Mouse (Mus musculus) lung, embryonic 16.5 days (tissue): ENCODE data around the gene Chpf2. TPM values are rescaled to one million over a fixed set of nuclear protein-coding genes. Genes with fewer than 3 reads are reported as not detected.

Experiments
- microRNA counts: library from miRNA; unstranded; fragments of <30 nt; microRNA quantifications from one replicate; lab custom pipeline; 2016
- microRNA-seq: library from miRNA; unstranded; fragments of <30 nt; microRNA quantifications from one replicate; pipeline ENCODE4, GENCODE M21; 2016
- polyA plus RNA-seq: library from polyadenylated mRNA; unstranded; fragments of >200 nt; fragmentation: Nextera tagmentation; extraction: Ambion mirVana; gene quantifications from 2 replicates; pipeline ENCODE4 v1.2.1, GENCODE M21; 2015

The Chpf2 gene
- polyA plus RNA-seq, 1 experiment from 2014 or later = 19.4 TPM

MicroRNA genes within 50 kb of the gene (microRNA counts, 519-probe panel; counts per million panel counts)
- microRNA mmu-miR-671-3p (lab: Ali Mortazavi, UCI) (1,031 counts per million, percentile 9 among the panel's probes with 10 or more counts), microRNA mmu-miR-671-5p (lab: Ali Mortazavi, UCI) (not detected)

Small RNA genes lying within 50 kb of the gene (microRNA-seq; reads per million reads assigned to microRNA genes)
- 486 reads per million, percentile 68 among the genes with 10 or more reads in this experiment for gene Mir671

Other genes starting within 250 kb of the Chpf2 start
- gene Kcnh2, start 235.1 kb upstream of the Chpf2 start, polyA plus RNA-seq = 5.6 and 6.5 TPM in 2 replicates
- gene Nos3, start 221.9 kb upstream of the Chpf2 start, polyA plus RNA-seq = 18.9 and 19.8 TPM in 2 replicates
- 0.46 and 0.49 TPM in 2 replicates for gene Atg9b, start 194.6 kb upstream of the Chpf2 start, polyA plus RNA-seq
- gene Abcb8, start 193.1 kb upstream of the Chpf2 start, polyA plus RNA-seq = 48.0 and 51.4 TPM in 2 replicates
- gene Asic3, start 173.3 kb upstream of the Chpf2 start, polyA plus RNA-seq = 0.19 TPM in 1 of 2 replicates, not detected in the other
- 43.0 and 45.8 TPM in 2 replicates for gene Cdk5, start 163.2 kb upstream of the Chpf2 start, polyA plus RNA-seq
- 45.1 and 48.9 TPM in 2 replicates for gene Slc4a2, start 162.9 kb upstream of the Chpf2 start, polyA plus RNA-seq
- gene Fastk, start 141.5 kb upstream of the Chpf2 start, polyA plus RNA-seq = 96.6 and 99.2 TPM in 2 replicates
- 18.0 and 19.6 TPM in 2 replicates for gene Tmub1, start 138.9 kb upstream of the Chpf2 start, polyA plus RNA-seq
- 18.6 and 22.1 TPM in 2 replicates for gene Agap3, start 134.6 kb upstream of the Chpf2 start, polyA plus RNA-seq
- gene Gbx1, start 59.5 kb upstream of the Chpf2 start, polyA plus RNA-seq = not detected in 2 replicates
- gene Asb10, start 45.8 kb upstream of the Chpf2 start, polyA plus RNA-seq = 0.13 and 0.63 TPM in 2 replicates
- gene 4931409K22Rik, start 29.9 kb upstream of the Chpf2 start, polyA plus RNA-seq = 0.14 TPM in 1 of 2 replicates, not detected in the other
- 88.9 and 93.4 TPM in 2 replicates for gene Abcf2, start 9.3 kb upstream of the Chpf2 start, polyA plus RNA-seq
- gene Smarcd3, start 37.7 kb downstream of the Chpf2 start, polyA plus RNA-seq = 21.1 and 22.2 TPM in 2 replicates
- gene Nub1, start 98.8 kb downstream of the Chpf2 start, polyA plus RNA-seq = 39.0 and 40.0 TPM in 2 replicates
- gene Wdr86, start 144.0 kb downstream of the Chpf2 start, polyA plus RNA-seq = 30.5 and 31.5 TPM in 2 replicates
- 3.2 and 3.4 TPM in 2 replicates for gene Crygn, start 171.3 kb downstream of the Chpf2 start, polyA plus RNA-seq